Mouse (Mus musculus) olfactory bulb, adult 2 months (tissue): Measurements from ENCODE around the gene Fam72a.

Experiments used
- CTCF ChIP-seq: fragments of 200-500 bp; IDR thresholded peaks from 2 replicates; pipeline ENCODE4 v1.5.1; 2012; ENCODE audit warnings: low read depth, mild to moderate bottlenecking, low read length, moderate library complexity; ENCODE audit not compliant: insufficient read depth
- POLR2A ChIP-seq: fragments of 200-500 bp; IDR thresholded peaks from 2 replicates; pipeline ENCODE4 v1.6.1; 2012; ENCODE audit warnings: mild to moderate bottlenecking, low read depth, low read length, moderate library complexity; ENCODE audit not compliant: insufficient read depth

GRCm38 (mm10) chr1:131493966-131494898 is 33.5 kb upstream of the Fam72a start:
- no peak for TF ChIP-seq CTCF
- TF ChIP-seq POLR2A = no peak
